Mouse (Mus musculus): Measurements from ENCODE around the gene Sorbs1. TPM values are rescaled to one million over a fixed set of nuclear protein-coding genes. Genes with fewer than 3 reads are reported as not detected.

Sorbs1 gene
- polyA plus RNA-seq, 1 experiment, result 13.2 TPM

GRCm38 (mm10) chr19:40468308-40468707, 45.3 kb downstream of the Sorbs1 start:
- 90% methylated on average over 3 of the region's 3 CpGs for WGBS
- Histone ChIP-seq H3K4me1 (ENCODE audit: control insufficient read depth, insufficient read depth, insufficient read length, low read length) (peaks cover 13% of the 10 kb centered on the region), H3K27me3 (ENCODE audit: control insufficient read depth, insufficient read depth, low read length) (no peaks in the 10 kb centered on the region), H3K4me3 (ENCODE audit: low read depth, low read length) (no peak overlapping the region), H3K27ac (ENCODE audit: insufficient read depth, low read depth, low read length) (peak overlapping the region; percentile 18; the same call in 1 of the 2 replicates), H3K36me3 (ENCODE audit: control insufficient read depth, insufficient read depth, low read length) (no peaks in the 10 kb centered on the region)
- TF ChIP-seq CTCF (IDR thresholded peaks at IDR 0.05; ENCODE audit: extremely low read depth, insufficient read length, insufficient replicate concordance, low read depth, low read length), result no peak
- TF ChIP-seq POLR2A (IDR thresholded peaks at IDR 0.05; ENCODE audit: low read depth, low read length), result no peak

DNA sequence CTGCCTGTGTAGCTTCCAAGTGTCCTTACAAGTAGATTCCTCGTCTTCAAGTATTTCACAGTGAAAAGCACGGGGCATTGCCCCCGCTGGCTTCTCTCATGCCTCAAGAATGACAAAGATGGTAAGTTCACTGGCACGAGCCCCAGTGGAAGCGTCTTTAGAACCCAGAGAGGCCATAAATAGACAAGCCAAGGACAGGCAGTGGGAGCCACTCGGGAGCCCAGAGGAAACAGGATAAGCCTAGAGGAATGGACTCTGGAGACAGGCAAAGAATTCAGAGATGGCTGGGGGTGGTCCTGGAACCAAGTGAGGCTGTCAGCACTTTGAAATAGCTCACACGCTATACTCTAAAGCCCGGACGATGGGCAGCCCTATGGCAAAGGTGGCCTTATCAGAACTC, 45.8 kb downstream of the Sorbs1 start:
- WGBS, result 83% methylated on average over 9 of the region's 9 CpGs
- TF ChIP-seq POLR2A (IDR thresholded peaks at IDR 0.05; ENCODE audit: low read depth, low read length), result no peak
- TF ChIP-seq CTCF (IDR thresholded peaks at IDR 0.05; ENCODE audit: extremely low read depth, insufficient read length, insufficient replicate concordance, low read depth, low read length), result no peak
- Histone ChIP-seq H3K36me3 (ENCODE audit: control insufficient read depth, insufficient read depth, low read length) (no peaks in the 10 kb centered on the region), H3K4me1 (ENCODE audit: control insufficient read depth, insufficient read depth, insufficient read length, low read length) (peaks cover 16% of the 10 kb centered on the region), H3K27me3 (ENCODE audit: control insufficient read depth, insufficient read depth, low read length) (no peaks in the 10 kb centered on the region), H3K4me3 (ENCODE audit: low read depth, low read length) (no peak overlapping the region), H3K27ac (ENCODE audit: insufficient read depth, low read depth, low read length) (peak overlapping the region; percentile 64)

- H3K27ac ChIP-seq (ENCODE audit: insufficient read depth, low read depth, low read length), result peak overlapping the region; percentile 47; the same call in 1 of the 2 replicates
- H3K4me3 ChIP-seq (ENCODE audit: low read depth, low read length), result no peak overlapping the region
- TF ChIP-seq CTCF (IDR thresholded peaks at IDR 0.05; ENCODE audit: extremely low read depth, insufficient read length, insufficient replicate concordance, low read depth, low read length) (no peak), POLR2A (IDR thresholded peaks at IDR 0.05; ENCODE audit: low read depth, low read length) (no peak)
- H3K27me3 ChIP-seq (ENCODE audit: control insufficient read depth, insufficient read depth, low read length), result no peaks in the 10 kb centered on the region
- 89% methylated on average over 3 of the region's 3 CpGs for WGBS
- H3K4me1 ChIP-seq (ENCODE audit: control insufficient read depth, insufficient read depth, insufficient read length, low read length), result peaks cover 25% of the 10 kb centered on the region
- no peaks in the 10 kb centered on the region for H3K36me3 ChIP-seq (ENCODE audit: control insufficient read depth, insufficient read depth, low read length)
Observed at GRCm38 (mm10) chr19:40465339-40465738, 48.2 kb downstream of the Sorbs1 start.

GRCm38 (mm10) chr19:40464408-40464807, 49.2 kb downstream of the Sorbs1 start:
- peak overlapping the region; percentile 68 for H3K27ac ChIP-seq (ENCODE audit: insufficient read depth, low read depth, low read length)
- no peaks in the 10 kb centered on the region for H3K36me3 ChIP-seq (ENCODE audit: control insufficient read depth, insufficient read depth, low read length)
- peaks cover 25% of the 10 kb centered on the region for H3K4me1 ChIP-seq (ENCODE audit: control insufficient read depth, insufficient read depth, insufficient read length, low read length)
- TF ChIP-seq CTCF (IDR thresholded peaks at IDR 0.05; ENCODE audit: extremely low read depth, insufficient read length, insufficient replicate concordance, low read depth, low read length), result no peak
- no peak for TF ChIP-seq POLR2A (IDR thresholded peaks at IDR 0.05; ENCODE audit: low read depth, low read length)
- H3K27me3 ChIP-seq (ENCODE audit: control insufficient read depth, insufficient read depth, low read length), result no peaks in the 10 kb centered on the region
- WGBS, result 53% methylated on average over 9 of the region's 9 CpGs
- H3K4me3 ChIP-seq (ENCODE audit: low read depth, low read length), result no peak overlapping the region

DNA sequence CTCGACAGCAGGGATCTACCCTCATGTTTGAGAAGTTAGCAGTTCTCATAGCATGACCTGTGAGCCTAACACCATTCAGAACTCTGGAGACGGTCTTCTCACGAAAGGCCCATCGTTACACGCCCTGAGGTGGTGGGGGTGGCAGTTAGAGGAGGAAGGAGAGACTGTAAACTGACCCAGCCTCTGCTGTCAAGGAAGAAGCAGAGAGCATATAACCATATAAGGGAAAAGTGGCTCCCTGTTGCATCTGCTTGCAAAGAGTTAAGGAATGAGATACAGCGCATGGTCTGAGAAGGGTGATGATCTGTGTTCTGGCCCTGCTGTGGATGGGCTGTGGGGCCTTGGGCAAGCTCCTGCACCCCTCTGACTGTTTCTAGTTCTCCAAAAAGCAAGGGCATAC, 50.7 kb downstream of the Sorbs1 start:
- 66% methylated on average over 6 of the region's 6 CpGs for WGBS
- Histone ChIP-seq H3K4me1 (ENCODE audit: control insufficient read depth, insufficient read depth, insufficient read length, low read length) (peaks cover 25% of the 10 kb centered on the region), H3K27ac (ENCODE audit: insufficient read depth, low read depth, low read length) (peak overlapping the region; percentile 60; the same call in 1 of the 2 replicates), H3K36me3 (ENCODE audit: control insufficient read depth, insufficient read depth, low read length) (no peaks in the 10 kb centered on the region), H3K27me3 (ENCODE audit: control insufficient read depth, insufficient read depth, low read length) (no peaks in the 10 kb centered on the region), H3K4me3 (ENCODE audit: low read depth, low read length) (no peak overlapping the region)
- no peak for TF ChIP-seq POLR2A (IDR thresholded peaks at IDR 0.05; ENCODE audit: low read depth, low read length)
- no peak for TF ChIP-seq CTCF (IDR thresholded peaks at IDR 0.05; ENCODE audit: extremely low read depth, insufficient read length, insufficient replicate concordance, low read depth, low read length)

- no peak overlapping the region for H3K4me3 ChIP-seq (ENCODE audit: low read depth, low read length)
- TF ChIP-seq CTCF (IDR thresholded peaks at IDR 0.05; ENCODE audit: extremely low read depth, insufficient read length, insufficient replicate concordance, low read depth, low read length), result no peak
- TF ChIP-seq POLR2A (IDR thresholded peaks at IDR 0.05; ENCODE audit: low read depth, low read length), result no peak
- peaks cover 25% of the 10 kb centered on the region for H3K4me1 ChIP-seq (ENCODE audit: control insufficient read depth, insufficient read depth, insufficient read length, low read length)
- WGBS, result 81% methylated on average over 2 of the region's 2 CpGs
- no peaks in the 10 kb centered on the region for H3K36me3 ChIP-seq (ENCODE audit: control insufficient read depth, insufficient read depth, low read length)
- H3K27ac ChIP-seq (ENCODE audit: insufficient read depth, low read depth, low read length), result peak overlapping the region; percentile 60; the same call in 1 of the 2 replicates
- H3K27me3 ChIP-seq (ENCODE audit: control insufficient read depth, insufficient read depth, low read length), result no peaks in the 10 kb centered on the region
Observed at GRCm38 (mm10) chr19:40462481-40462880, 51.1 kb downstream of the Sorbs1 start.

DNA sequence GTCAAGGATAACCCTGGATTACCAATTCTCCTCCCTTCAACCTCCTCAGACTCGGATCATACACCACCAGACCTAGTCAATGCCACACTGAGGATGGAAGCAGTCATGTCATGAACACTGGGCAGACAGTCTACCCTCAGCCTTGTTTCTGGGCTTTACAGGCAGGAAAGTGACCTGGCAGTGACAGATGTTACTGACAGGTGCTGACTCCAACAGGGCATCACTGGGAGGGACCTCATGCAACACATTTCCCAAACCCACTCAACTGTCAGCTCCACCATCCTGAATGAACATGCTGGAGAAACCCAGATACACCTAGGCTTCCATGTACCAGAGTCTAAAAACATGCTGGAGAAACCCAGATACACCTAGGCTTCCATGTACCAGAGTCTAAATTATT, 51.9 kb downstream of the Sorbs1 start:
- no peak overlapping the region for H3K4me3 ChIP-seq (ENCODE audit: low read depth, low read length)
- H3K4me1 ChIP-seq (ENCODE audit: control insufficient read depth, insufficient read depth, insufficient read length, low read length), result peaks cover 25% of the 10 kb centered on the region
- H3K36me3 ChIP-seq (ENCODE audit: control insufficient read depth, insufficient read depth, low read length), result no peaks in the 10 kb centered on the region
- no peaks in the 10 kb centered on the region for H3K27me3 ChIP-seq (ENCODE audit: control insufficient read depth, insufficient read depth, low read length)
- no peak overlapping the region for H3K27ac ChIP-seq (ENCODE audit: insufficient read depth, low read depth, low read length)
- 69% methylated on average over 1 of the region's 1 CpGs for WGBS
- TF ChIP-seq CTCF (IDR thresholded peaks at IDR 0.05; ENCODE audit: extremely low read depth, insufficient read length, insufficient replicate concordance, low read depth, low read length), result no peak
- no peak for TF ChIP-seq POLR2A (IDR thresholded peaks at IDR 0.05; ENCODE audit: low read depth, low read length)
